Mouse (Mus musculus) retina, adult 2 months (tissue): Measurements from ENCODE around the gene Clip4.
"Not testable (repeated sequence)": the region's sequence is repeated elsewhere in the genome, so short reads cannot be mapped to it uniquely, and the experiment has no call there.

ENCODE experiments used
- DNase-seq: peaks from one replicate; pipeline ENCODE4 v3.0.0-alpha.2; 2012; ENCODE audit warnings: low read depth, low spot score

Gene Clip4

GRCm38 (mm10) chr17:71768173-71768572 lies at the start of gene Clip4:
Gene Clip4 (plus strand): TSS chr17:71768473.
- not testable (repeated sequence) for DNase-seq

- no peak for DNase-seq
Measured at GRCm38 (mm10) chr17:71720434-71720833, 47.8 kb upstream of the Clip4 start.

- DNase-seq = no peak
Measured at GRCm38 (mm10) chr17:71721019-71721418, 47.3 kb upstream of the Clip4 start.

GRCm38 (mm10) chr17:71730655-71731054 lies 37.6 kb upstream of the Clip4 start:
- no peak for DNase-seq

- DNase-seq = no peak
Measured at GRCm38 (mm10) chr17:71736442-71736841, 31.8 kb upstream of the Clip4 start.

GRCm38 (mm10) chr17:71742156-71742555 lies 26.1 kb upstream of the Clip4 start:
- no peak for DNase-seq

GRCm38 (mm10) chr17:71742935-71743334 lies 25.3 kb upstream of the Clip4 start:
- no peak for DNase-seq

GRCm38 (mm10) chr17:71746114-71746513 lies 22.2 kb upstream of the Clip4 start:
- no peak for DNase-seq

GRCm38 (mm10) chr17:71747561-71747960 lies 20.7 kb upstream of the Clip4 start:
- no peak for DNase-seq

- no peak for DNase-seq
Measured at GRCm38 (mm10) chr17:71749616-71750168, 18.6 kb upstream of the Clip4 start.

GRCm38 (mm10) chr17:71752831-71753230 lies 15.4 kb upstream of the Clip4 start, which contains the start of gene Pcare:
Gene Pcare (minus strand): TSS chr17:71752894.
- peak; percentile 91 for DNase-seq

- DNase-seq = no peak
Measured at GRCm38 (mm10) chr17:71760536-71760935, 7.7 kb upstream of the Clip4 start.

GRCm38 (mm10) chr17:71769564-71769963 lies 1.3 kb downstream of the Clip4 start:
- no peak for DNase-seq

GRCm38 (mm10) chr17:71770696-71771095 lies 2.4 kb downstream of the Clip4 start:
- no peak for DNase-seq

- DNase-seq = no peak
Measured at GRCm38 (mm10) chr17:71774173-71774572, 5.9 kb downstream of the Clip4 start.

GRCm38 (mm10) chr17:71775279-71775678 lies 7.0 kb downstream of the Clip4 start:
- DNase-seq = no peak

- DNase-seq = no peak
Measured at GRCm38 (mm10) chr17:71778696-71779095, 10.4 kb downstream of the Clip4 start.

GRCm38 (mm10) chr17:71780490-71780889 lies 12.2 kb downstream of the Clip4 start:
- no peak for DNase-seq

GRCm38 (mm10) chr17:71780945-71781344 lies 12.7 kb downstream of the Clip4 start:
- no peak for DNase-seq

GRCm38 (mm10) chr17:71782242-71782698 lies 14.0 kb downstream of the Clip4 start:
- no peak for DNase-seq

- DNase-seq = peak; percentile 34
Measured at GRCm38 (mm10) chr17:71782699-71783365, 14.6 kb downstream of the Clip4 start.

GRCm38 (mm10) chr17:71783366-71783735 lies 15.1 kb downstream of the Clip4 start:
- no peak for DNase-seq

GRCm38 (mm10) chr17:71786456-71786855 lies 18.2 kb downstream of the Clip4 start:
- DNase-seq = no peak
